Mouse (Mus musculus): ENCODE measurements around the gene Dennd1c. TPM values are rescaled to one million over a fixed set of nuclear protein-coding genes. Genes with fewer than 3 reads are reported as not detected.

The Dennd1c gene
- polyA plus RNA-seq (2014; fragmentation: Illumina TruSeq; extraction: RNeasy Lipid Tissue Mini Kit (QIAGEN cat#74804)): 1.6 TPM

GRCm38 (mm10) chr17:57078336-57078735, at the start of gene Dennd1c:
Gene Dennd1c (minus strand): TSS chr17:57078514.

GRCm38 (mm10) chr17:57105181-57106034, 27.1 kb upstream of the Dennd1c start, which contains the start of gene Tnfsf9:
Gene Tnfsf9 (plus strand): TSS chr17:57105325.

GRCm38 (mm10) chr17:57087049-57087832, 8.9 kb upstream of the Dennd1c start, which contains the start of gene Tubb4a:
Gene Tubb4a (minus strand): TSS chr17:57087782.

DNA sequence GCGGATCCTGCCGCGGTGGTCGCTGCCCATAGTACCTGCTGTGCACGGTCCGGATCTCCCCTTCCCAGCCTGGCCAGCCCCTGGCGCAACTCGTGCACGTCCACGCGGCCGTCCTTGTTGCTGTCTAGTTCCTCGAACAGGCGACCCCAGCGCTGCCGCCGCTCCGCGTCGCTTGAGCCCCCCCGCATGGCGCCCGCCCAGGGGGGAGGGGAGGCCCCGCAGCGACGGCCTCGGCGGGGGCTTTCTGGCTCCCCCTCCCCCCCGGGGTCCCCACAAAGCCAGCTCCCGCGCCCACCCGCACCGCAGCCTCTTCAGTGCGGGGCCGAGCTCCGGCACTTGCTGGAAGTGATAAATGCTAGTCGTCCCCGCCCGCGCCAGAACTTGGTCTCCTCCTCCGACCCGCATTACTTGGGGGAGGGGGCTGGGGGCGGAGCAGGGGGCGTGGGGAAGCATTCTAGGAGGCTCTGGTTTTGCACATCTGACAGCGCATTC, 18.8 kb downstream of the Dennd1c start, which contains the start of gene Slc25a23:
TSS of gene Slc25a23 (minus strand) at position 378 of the 492 bp plus-strand sequence.

GRCm38 (mm10) chr17:57058891-57059485, 19.3 kb downstream of the Dennd1c start, which contains the start of gene Crb3:
Gene Crb3 (plus strand): TSS chr17:57059105.

DNA sequence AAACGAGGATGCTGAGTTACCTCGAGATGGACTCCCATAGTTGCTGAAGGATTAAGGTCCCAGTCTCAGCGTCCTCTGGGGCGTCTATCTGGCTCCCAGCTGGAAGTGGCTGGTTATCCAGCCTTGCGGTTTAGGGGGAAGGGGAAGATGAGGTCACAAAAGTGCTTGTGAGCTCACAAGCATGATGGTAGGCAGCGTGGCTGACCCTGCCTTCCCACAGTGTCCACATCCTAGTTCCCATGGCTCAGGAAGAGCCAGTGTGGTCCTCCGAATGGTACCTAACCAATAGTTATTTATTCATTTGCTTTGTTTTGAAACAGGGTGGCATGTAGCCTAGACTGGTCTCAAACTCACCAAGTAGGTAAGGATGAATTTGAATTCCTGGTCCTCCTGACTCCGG, 36.8 kb downstream of the Dennd1c start, which contains the start of gene Slc25a41:
TSS of gene Slc25a41 (minus strand) at position 101 of the 400 bp plus-strand sequence.

GRCm38 (mm10) chr17:57030931-57031660, 47.2 kb downstream of the Dennd1c start, which contains the start of gene Khsrp:
Gene Khsrp (minus strand): TSS chr17:57031522.

Other genes with a start within 250 kb of the Dennd1c start
- gene Rfx2, start 247.5 kb downstream of the Dennd1c start, polyA plus RNA-seq (2014; fragmentation: Illumina TruSeq; extraction: RNeasy Lipid Tissue Mini Kit (QIAGEN cat#74804)): 0.26 TPM
- not detected for gene Acsbg2, start 204.1 kb downstream of the Dennd1c start, polyA plus RNA-seq (2014; fragmentation: Illumina TruSeq; extraction: RNeasy Lipid Tissue Mini Kit (QIAGEN cat#74804))
- not detected for gene 1700061G19Rik, start 203.0 kb downstream of the Dennd1c start, polyA plus RNA-seq (2014; fragmentation: Illumina TruSeq; extraction: RNeasy Lipid Tissue Mini Kit (QIAGEN cat#74804))
- gene Mllt1, start 143.1 kb downstream of the Dennd1c start, polyA plus RNA-seq (2014; fragmentation: Illumina TruSeq; extraction: RNeasy Lipid Tissue Mini Kit (QIAGEN cat#74804)): 0.83 TPM
- not detected for gene Acer1, start 96.4 kb downstream of the Dennd1c start, polyA plus RNA-seq (2014; fragmentation: Illumina TruSeq; extraction: RNeasy Lipid Tissue Mini Kit (QIAGEN cat#74804))
- gene Clpp, start 88.2 kb downstream of the Dennd1c start, polyA plus RNA-seq (2014; fragmentation: Illumina TruSeq; extraction: RNeasy Lipid Tissue Mini Kit (QIAGEN cat#74804)): 1.4 TPM
- gene Alkbh7, start 81.2 kb downstream of the Dennd1c start, polyA plus RNA-seq (2014; fragmentation: Illumina TruSeq; extraction: RNeasy Lipid Tissue Mini Kit (QIAGEN cat#74804)): 1.5 TPM
- gene Pspn, start 78.5 kb downstream of the Dennd1c start, polyA plus RNA-seq (2014; fragmentation: Illumina TruSeq; extraction: RNeasy Lipid Tissue Mini Kit (QIAGEN cat#74804)): not detected
- 3.4 TPM for gene Gtf2f1, start 67.2 kb downstream of the Dennd1c start, polyA plus RNA-seq (2014; fragmentation: Illumina TruSeq; extraction: RNeasy Lipid Tissue Mini Kit (QIAGEN cat#74804))
- not detected for gene Gm17949, start 67.0 kb downstream of the Dennd1c start, polyA plus RNA-seq (2014; fragmentation: Illumina TruSeq; extraction: RNeasy Lipid Tissue Mini Kit (QIAGEN cat#74804))
- 12.5 TPM for gene Khsrp, start 47.0 kb downstream of the Dennd1c start, polyA plus RNA-seq (2014; fragmentation: Illumina TruSeq; extraction: RNeasy Lipid Tissue Mini Kit (QIAGEN cat#74804))
- not detected for gene Slc25a41, start 36.9 kb downstream of the Dennd1c start, polyA plus RNA-seq (2014; fragmentation: Illumina TruSeq; extraction: RNeasy Lipid Tissue Mini Kit (QIAGEN cat#74804))
- 1.6 TPM for gene Crb3, start 19.4 kb downstream of the Dennd1c start, polyA plus RNA-seq (2014; fragmentation: Illumina TruSeq; extraction: RNeasy Lipid Tissue Mini Kit (QIAGEN cat#74804))
- gene Slc25a23, start 18.7 kb downstream of the Dennd1c start, polyA plus RNA-seq (2014; fragmentation: Illumina TruSeq; extraction: RNeasy Lipid Tissue Mini Kit (QIAGEN cat#74804)): 16.6 TPM
- 0.66 TPM for gene Tubb4a, start 9.3 kb upstream of the Dennd1c start, polyA plus RNA-seq (2014; fragmentation: Illumina TruSeq; extraction: RNeasy Lipid Tissue Mini Kit (QIAGEN cat#74804))
- gene Tnfsf9, start 26.8 kb upstream of the Dennd1c start, polyA plus RNA-seq (2014; fragmentation: Illumina TruSeq; extraction: RNeasy Lipid Tissue Mini Kit (QIAGEN cat#74804)): 1.3 TPM
- not detected for gene Cd70, start 71.3 kb upstream of the Dennd1c start, polyA plus RNA-seq (2014; fragmentation: Illumina TruSeq; extraction: RNeasy Lipid Tissue Mini Kit (QIAGEN cat#74804))
- not detected for gene Tnfsf14, start 115.7 kb upstream of the Dennd1c start, polyA plus RNA-seq (2014; fragmentation: Illumina TruSeq; extraction: RNeasy Lipid Tissue Mini Kit (QIAGEN cat#74804))
- 151 TPM for gene C3, start 149.6 kb upstream of the Dennd1c start, polyA plus RNA-seq (2014; fragmentation: Illumina TruSeq; extraction: RNeasy Lipid Tissue Mini Kit (QIAGEN cat#74804))
- gene Gpr108, start 169.9 kb upstream of the Dennd1c start, polyA plus RNA-seq (2014; fragmentation: Illumina TruSeq; extraction: RNeasy Lipid Tissue Mini Kit (QIAGEN cat#74804)): 1.1 TPM
- gene Trip10, start 170.9 kb upstream of the Dennd1c start, polyA plus RNA-seq (2014; fragmentation: Illumina TruSeq; extraction: RNeasy Lipid Tissue Mini Kit (QIAGEN cat#74804)): 1.5 TPM
- gene Vav1, start 200.6 kb upstream of the Dennd1c start, polyA plus RNA-seq (2014; fragmentation: Illumina TruSeq; extraction: RNeasy Lipid Tissue Mini Kit (QIAGEN cat#74804)): 0.26 TPM